Mouse (Mus musculus): ENCODE data around the gene Gm19684.
"Not testable (repeated sequence)": the region's sequence is repeated elsewhere in the genome, so short reads cannot be mapped to it uniquely, and the experiment has no call there.

The Gm19684 gene

GRCm38 (mm10) chr17:36178938-36179337 lies 57.5 kb downstream of the Gm19684 start:
- not testable (repeated sequence) for DNase-seq (ENCODE audit: low spot score)
